Mouse (Mus musculus) heart, postnatal 0 days (tissue): Measurements from ENCODE around the gene Gap43.
"Not testable (repeated sequence)": the region's sequence is repeated elsewhere in the genome, so short reads cannot be mapped to it uniquely, and the experiment has no call there.

Source experiments
- CTCF ChIP-seq: IDR thresholded peaks from 2 replicates; pipeline ENCODE4 v1.5.1; 2016; ENCODE audit warnings: antibody characterized with exemption, control low read depth, low read depth
- EP300 ChIP-seq: IDR thresholded peaks from 2 replicates; pipeline ENCODE4 v1.6.1; 2016; ENCODE audit warnings: antibody characterized with exemption, low read depth

GRCm38 (mm10) chr16:42340865-42341264 lies 414 bp upstream of the Gap43 start:
- not testable (repeated sequence) for TF ChIP-seq CTCF, EP300
